Mouse (Mus musculus) central nervous system, embryonic 11.5 days (tissue): ENCODE measurements around the gene Sptssa. TPM values are rescaled to one million over a fixed set of nuclear protein-coding genes. Genes with fewer than 3 reads are reported as not detected.

Experiments used
- polyA plus RNA-seq: library from polyadenylated mRNA; depleted of rRNA; stranded (reverse); fragments of >200 nt; gene quantifications from 2 replicates; pipeline ENCODE4 v1.2.3, GENCODE M21; 2012; rRNA removed

The Sptssa gene
- 59.6 and 116 TPM in 2 replicates for polyA plus RNA-seq

GRCm38 (mm10) chr12:54656396-54657171 is at the start of gene Sptssa:
Gene Sptssa (minus strand): TSS chr12:54656573.

DNA sequence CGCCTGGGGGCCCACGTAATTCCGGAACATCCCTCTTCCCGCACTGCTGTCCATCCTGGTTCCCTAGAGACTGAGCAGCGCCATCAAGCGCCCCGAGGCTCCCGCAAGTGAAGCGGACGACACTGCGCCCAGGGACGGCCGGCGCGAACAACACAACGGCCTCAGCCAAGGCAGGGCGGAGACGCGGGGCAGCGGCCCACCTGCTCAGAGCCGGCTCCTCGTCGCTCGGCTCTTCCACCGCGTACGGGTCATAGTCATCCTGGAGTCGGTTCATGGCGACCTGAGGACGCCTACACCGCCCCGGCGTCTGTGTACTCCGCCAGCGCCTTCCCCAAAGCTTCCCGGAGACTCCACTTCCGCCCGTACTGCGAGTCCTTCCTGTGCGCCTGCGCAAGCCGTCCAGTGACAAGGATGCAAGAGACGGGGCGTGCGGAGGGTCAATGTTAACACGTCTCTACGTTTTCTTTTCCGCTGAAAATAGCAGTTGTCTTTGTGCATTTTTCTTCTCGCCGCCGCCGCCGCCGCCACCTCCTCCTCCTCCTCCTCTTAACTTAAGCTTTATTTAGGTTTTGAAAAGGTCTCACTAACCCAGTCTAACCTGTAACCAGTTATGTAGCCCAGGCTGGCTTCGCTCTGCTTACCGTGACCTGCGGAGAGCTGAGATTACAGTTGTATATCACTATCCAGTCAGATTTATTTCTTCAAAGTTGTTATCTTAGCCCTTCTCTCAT is 39.3 kb upstream of the Sptssa start, which contains the start of gene Eapp:
Eapp (minus strand) TSS at position 387 of the 731 bp plus-strand sequence.

Other genes starting within 250 kb of the Sptssa start
- 30.7 and 86.4 TPM in 2 replicates for gene Eapp, start 39.3 kb upstream of the Sptssa start, polyA plus RNA-seq
- 102 and 121 TPM in 2 replicates for gene Snx6, start 139.1 kb upstream of the Sptssa start, polyA plus RNA-seq
- 58.3 and 86.6 TPM in 2 replicates for gene Cfl2, start 206.3 kb upstream of the Sptssa start, polyA plus RNA-seq